Comparison of ENCODE assay signal across 8 mouse cellular contexts in the genomic region with DNA sequence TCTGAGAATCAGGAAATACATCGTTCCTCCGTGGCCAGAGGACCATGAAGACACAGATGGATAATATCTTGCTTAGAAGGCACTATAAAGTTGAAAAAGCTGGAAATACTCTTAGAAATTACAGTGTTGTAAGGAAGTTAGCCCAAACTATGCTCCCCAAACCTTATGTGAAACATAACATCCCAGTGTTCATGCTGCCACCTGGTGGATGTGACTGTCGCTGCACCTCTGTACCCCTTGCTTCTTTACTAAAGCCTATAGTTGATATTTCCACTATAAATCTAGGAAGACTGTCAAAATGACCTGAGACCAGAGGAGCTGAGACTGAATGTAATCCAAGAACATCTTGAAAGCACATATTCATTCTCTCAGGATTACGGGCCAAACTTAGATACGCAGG. TPM values are rescaled to one million over a fixed set of nuclear protein-coding genes. Genes with fewer than 3 reads are reported as not detected.
DNase-seq lines count a peak whose midpoint lies in the region; ATAC-seq lines count a peak whose summit lies in the region.

No protein-coding gene starts in this region.

- ATAC-seq in forebrain, embryonic 11.5 days (replicated peaks; ENCODE audit: low FRiP score) = no peak
- no peak for ATAC-seq in forebrain, embryonic 12.5 days (ENCODE audit: low FRiP score)

- no peak overlapping the region for H3K4me3 ChIP-seq in forebrain, embryonic 11.5 days (ENCODE audit: low read depth, low read length)
- H3K4me3 ChIP-seq in forebrain, embryonic 12.5 days (replicated peaks) = no peak overlapping the region

- intact Hi-C loops in gastrocnemius, postnatal 14 days (cut with DNase I; ENCODE audit: low total_unique reads) = no loop called here

- no peaks in the 10 kb centered on the region for H3K36me3 ChIP-seq in forebrain, embryonic 11.5 days (ENCODE audit: control insufficient read depth, insufficient read depth, low read length)
- H3K36me3 ChIP-seq in forebrain, embryonic 12.5 days (replicated peaks) = no peaks in the 10 kb centered on the region

- H3K9ac ChIP-seq in forebrain, embryonic 11.5 days (ENCODE audit: low read length) = no peak overlapping the region
- H3K9ac ChIP-seq in forebrain, embryonic 12.5 days = no peak overlapping the region

- 28% methylated on average over 5 of the region's 5 CpGs for WGBS in forebrain, embryonic 11.5 days
- WGBS in forebrain, embryonic 12.5 days = 24% methylated on average over 5 of the region's 5 CpGs

- no peak overlapping the region for H3K27ac ChIP-seq in forebrain, embryonic 11.5 days (ENCODE audit: low read depth, low read length)
- no peak overlapping the region for H3K27ac ChIP-seq in forebrain, embryonic 12.5 days

- H3K9me3 ChIP-seq in forebrain, embryonic 11.5 days (ENCODE audit: control insufficient read depth, low read length) = no peaks in the 10 kb centered on the region
- no peaks in the 10 kb centered on the region for H3K9me3 ChIP-seq in forebrain, embryonic 12.5 days

- peak; percentile 78 for DNase-seq in forebrain, embryonic 11.5 days (ENCODE audit: low spot score)
- peak; percentile 29 for DNase-seq in Muller cell, postnatal 12 days (ENCODE audit: inconsistent ontology term)
- DNase-seq in cerebellum, adult 9-11 months = peak; percentile 46
- DNase-seq in gastrocnemius, postnatal 14 days = peak; percentile 64
- DNase-seq in layer of hippocampus, adult 8-10 months (ENCODE audit: low spot score in 2 of 2) = peak; percentile 43 to 88
- DNase-seq in lung, postnatal 25 days (ENCODE audit: low spot score) = peak; percentile 72
- DNase-seq in spleen, postnatal 10 days (ENCODE audit: low spot score in 2 of 2) = peak; percentile 59 to 82

- H3K4me1 ChIP-seq in forebrain, embryonic 11.5 days (replicated peaks; ENCODE audit: control insufficient read depth, insufficient read depth, low read length) = no peaks in the 10 kb centered on the region; the same call in 1 of the 2 replicates
- H3K4me1 ChIP-seq in forebrain, embryonic 12.5 days = no peaks in the 10 kb centered on the region

- H3K27me3 ChIP-seq in forebrain, embryonic 11.5 days (ENCODE audit: control insufficient read depth, insufficient read depth, low read length) = no peaks in the 10 kb centered on the region
- H3K27me3 ChIP-seq in forebrain, embryonic 12.5 days = peaks cover 15% of the 10 kb centered on the region

- H3K4me2 ChIP-seq in forebrain, embryonic 11.5 days (ENCODE audit: low read depth, low read length, severe bottlenecking) = no peak overlapping the region
- no peak overlapping the region for H3K4me2 ChIP-seq in forebrain, embryonic 12.5 days

RNA-seq across cellular contexts. Expression of gene Wfdc21, which starts 7.5 kb away (rescaled TPM):
- not detected in 2 replicates for polyA plus RNA-seq in forebrain, embryonic 11.5 days (2014; fragmentation: Nextera tagmentation; extraction: Ambion mirVana)
- not detected in 2 replicates for polyA plus RNA-seq in forebrain, embryonic 12.5 days (2016; fragmentation: Nextera tagmentation; extraction: Ambion mirVana)
- total RNA-seq in gastrocnemius, postnatal 14 days (2021) = not detected
- not detected for total RNA-seq in layer of hippocampus, adult 8-10 months (2022)

RNA-seq across cellular contexts. Expression of gene Heatr6, which starts 14.3 kb away (rescaled TPM):
- polyA plus RNA-seq in forebrain, embryonic 11.5 days (2014; fragmentation: Nextera tagmentation; extraction: Ambion mirVana) = 34.4 and 36.5 TPM in 2 replicates
- 33.5 and 34.9 TPM in 2 replicates for polyA plus RNA-seq in forebrain, embryonic 12.5 days (2016; fragmentation: Nextera tagmentation; extraction: Ambion mirVana)
- total RNA-seq in gastrocnemius, postnatal 14 days (2021) = 1 to 10 TPM; 6.6 TPM
- total RNA-seq in layer of hippocampus, adult 8-10 months (2022) = 10 to 100 TPM; 16.7 to 22.0 (median 19.9) TPM

RNA-seq across cellular contexts. Expression of gene Wfdc18, which starts 30.4 kb away (rescaled TPM):
- polyA plus RNA-seq in forebrain, embryonic 11.5 days (2014; fragmentation: Nextera tagmentation; extraction: Ambion mirVana) = not detected in 2 replicates
- polyA plus RNA-seq in forebrain, embryonic 12.5 days (2016; fragmentation: Nextera tagmentation; extraction: Ambion mirVana) = not detected in 2 replicates
- not detected for total RNA-seq in gastrocnemius, postnatal 14 days (2021)
- not detected for total RNA-seq in layer of hippocampus, adult 8-10 months (2022)

RNA-seq across cellular contexts. Expression of gene Wfdc17, which starts 35.5 kb away (rescaled TPM):
- polyA plus RNA-seq in forebrain, embryonic 11.5 days (2014; fragmentation: Nextera tagmentation; extraction: Ambion mirVana) = 0.40 TPM in 1 of 2 replicates, not detected in the other
- polyA plus RNA-seq in forebrain, embryonic 12.5 days (2016; fragmentation: Nextera tagmentation; extraction: Ambion mirVana) = not detected in 2 replicates
- under 1 TPM; 0.43 to 0.64 TPM for total RNA-seq in gastrocnemius, postnatal 14 days (2021)
- 1 to 10 TPM in 2 of 4 experiments, not detected in 2; 2.3 to 2.4 TPM for total RNA-seq in layer of hippocampus, adult 8-10 months (2022)
